Mouse (Mus musculus) heart, postnatal 0 days (tissue): ENCODE measurements around the gene Wnk2. TPM values are rescaled to one million over a fixed set of nuclear protein-coding genes. Genes with fewer than 3 reads are reported as not detected.

Source experiments
- ATAC-seq: fragments of 200-750 bp; cut with Nextera tagmentation; 2 replicates; pipeline ENCODE4 v1.8.0; 2017; ENCODE audit warnings: low read depth, moderate number of reproducible peaks, moderate library complexity; ENCODE audit not compliant: insufficient read depth
- DNase-seq: peaks from one replicate; pipeline ENCODE4 v3.0.0-alpha.2; 2016; ENCODE audit warnings: low spot score
- H3K27ac ChIP-seq: fragments of 300-500 bp; sonication (generic); 2 replicates; pipeline ENCODE4 v1.5.1; 2014; ENCODE audit warnings: low read depth, mild to moderate bottlenecking
- H3K27me3 ChIP-seq: fragments of 300-500 bp; sonication (generic); 2 replicates; pipeline ENCODE4 v1.6.1; 2014; ENCODE audit warnings: low read length, mixed read lengths; ENCODE audit not compliant: control insufficient read depth, insufficient read depth
- H3K36me3 ChIP-seq: fragments of 300-500 bp; sonication (generic); replicated peaks from 2 replicates; pipeline ENCODE4 v1.6.1; 2014; ENCODE audit warnings: low read length, mixed read lengths; ENCODE audit not compliant: control insufficient read depth, insufficient read depth
- H3K4me1 ChIP-seq: fragments of 300-500 bp; sonication (generic); 2 replicates; pipeline ENCODE4 v1.6.1; 2014; ENCODE audit warnings: antibody characterized with exemption; ENCODE audit not compliant: control insufficient read depth, insufficient read depth
- H3K4me2 ChIP-seq: fragments of 300-500 bp; sonication (generic); 2 replicates; pipeline ENCODE4 v1.6.1; 2014; ENCODE audit warnings: low read depth, mild to moderate bottlenecking, low read length, moderate library complexity
- H3K4me3 ChIP-seq: fragments of 300-500 bp; sonication (generic); 2 replicates; pipeline ENCODE4 v1.5.1; 2014; ENCODE audit warnings: low read depth, low read length
- H3K9ac ChIP-seq: fragments of 300-500 bp; sonication (generic); replicated peaks from 2 replicates; pipeline ENCODE4 v1.6.1; 2014; ENCODE audit warnings: low read depth, low read length, mixed read lengths
- H3K9me3 ChIP-seq: fragments of 300-500 bp; sonication (generic); replicated peaks from 2 replicates; pipeline ENCODE4 v1.6.1; 2016; ENCODE audit warnings: low read length; ENCODE audit not compliant: control insufficient read depth
- CTCF ChIP-seq: IDR thresholded peaks from 2 replicates; pipeline ENCODE4 v1.5.1; 2016; ENCODE audit warnings: antibody characterized with exemption, control low read depth, low read depth
- EP300 ChIP-seq: IDR thresholded peaks from 2 replicates; pipeline ENCODE4 v1.6.1; 2016; ENCODE audit warnings: antibody characterized with exemption, low read depth
- WGBS: fragments of 180-500 bp; shearing (Covaris S2); extraction: QIAGEN DNeasy Blood & Tissue Kit; methylation state at CpG from one replicate; pipeline ENCODE4 v1.1.7; 2014; 5-methylcytosine and 5-hydroxymethylcytosine counted together
- polyA plus RNA-seq: library from polyadenylated mRNA; unstranded; fragments of >200 nt; fragmentation: Nextera tagmentation; extraction: Ambion mirVana; gene quantifications from 2 replicates; pipeline ENCODE4 v1.2.1, GENCODE M21; 2015
- total RNA-seq: library from RNA; depleted of rRNA; stranded (reverse); fragments of >200 nt; gene quantifications from 2 replicates; pipeline ENCODE4 v1.2.3, GENCODE M21; 2014; ENCODE audit warnings: low replicate concordance

Gene Wnk2
- total and polyA plus RNA-seq, 2 experiments from 2014 or later: 1.5 to 5.5 TPM

GRCm38 (mm10) chr13:49021693-49022092 lies 126.1 kb downstream of the Wnk2 start:
- Histone ChIP-seq H3K27ac (no peak overlapping the region), H3K9ac (no peak overlapping the region), H3K4me3 (no peak overlapping the region), H3K36me3 (no peaks in the 10 kb centered on the region), H3K4me2 (no peak overlapping the region), H3K27me3 (no peaks in the 10 kb centered on the region), H3K4me1 (no peaks in the 10 kb centered on the region), H3K9me3 (peaks cover 8% of the 10 kb centered on the region)
- WGBS: 64% methylated on average over 3 of the region's 3 CpGs
- no peak for ATAC-seq
- DNase-seq: no peak
- TF ChIP-seq EP300 (no peak), CTCF (peak; percentile 38)

GRCm38 (mm10) chr13:49020152-49020551 lies 127.7 kb downstream of the Wnk2 start:
- Histone ChIP-seq H3K9ac (no peak overlapping the region), H3K27me3 (no peaks in the 10 kb centered on the region), H3K4me2 (no peak overlapping the region), H3K4me3 (no peak overlapping the region), H3K4me1 (0 out of 2 replicates have a peak, but pooled peaks cover 5% of the 10 kb centered on the region), H3K9me3 (peaks cover 8% of the 10 kb centered on the region), H3K36me3 (no peaks in the 10 kb centered on the region), H3K27ac (no peak overlapping the region)
- TF ChIP-seq CTCF (no peak), EP300 (no peak)
- no peak for DNase-seq
- WGBS: 50% methylated on average over 5 of the region's 5 CpGs
- peak; percentile 71; the same call in 1 of the 2 replicates for ATAC-seq

- Histone ChIP-seq H3K9ac (no peak overlapping the region), H3K4me2 (no peak overlapping the region), H3K27ac (no peak overlapping the region), H3K9me3 (peaks cover 8% of the 10 kb centered on the region), H3K27me3 (no peaks in the 10 kb centered on the region), H3K36me3 (no peaks in the 10 kb centered on the region), H3K4me3 (no peak overlapping the region), H3K4me1 (0 out of 2 replicates have a peak, but pooled peaks cover 8% of the 10 kb centered on the region)
- TF ChIP-seq EP300: no peak
- no peak for TF ChIP-seq CTCF
- no peak for ATAC-seq
- no peak for DNase-seq
- WGBS: 96% methylated on average over 1 of the region's 1 CpGs
Observed at GRCm38 (mm10) chr13:49017375-49017774, 130.4 kb downstream of the Wnk2 start.

- peaks cover 8% of the 10 kb centered on the region for H3K9me3 ChIP-seq
- ATAC-seq: peak; percentile 71
- no peaks in the 10 kb centered on the region for H3K36me3 ChIP-seq
- H3K27me3 ChIP-seq: no peaks in the 10 kb centered on the region
- 3% methylated on average over 16 of the region's 16 CpGs for WGBS
- no peak overlapping the region for H3K27ac ChIP-seq
- DNase-seq: peak; percentile 61
- H3K4me3 ChIP-seq: peak overlapping the region; percentile 5; the same call in 1 of the 2 replicates
- H3K9ac ChIP-seq: no peak overlapping the region
- H3K4me1 ChIP-seq: 0 out of 2 replicates have a peak, but pooled peaks cover 8% of the 10 kb centered on the region
- no peak for TF ChIP-seq EP300
- no peak for TF ChIP-seq CTCF
- peak overlapping the region; percentile 55 for H3K4me2 ChIP-seq
Observed at GRCm38 (mm10) chr13:49016311-49016761, 131.5 kb downstream of the Wnk2 start.

- Histone ChIP-seq H3K4me2 (peak overlapping the region; percentile 55), H3K9me3 (peaks cover 8% of the 10 kb centered on the region), H3K9ac (no peak overlapping the region), H3K27ac (no peak overlapping the region), H3K27me3 (no peaks in the 10 kb centered on the region), H3K4me1 (0 out of 2 replicates have a peak, but pooled peaks cover 8% of the 10 kb centered on the region), H3K4me3 (peak overlapping the region; percentile 7), H3K36me3 (no peaks in the 10 kb centered on the region)
- WGBS: 12% methylated on average over 30 of the region's 30 CpGs
- no peak for DNase-seq
- ATAC-seq: no peak
- no peak for TF ChIP-seq EP300
- TF ChIP-seq CTCF: no peak
Observed at GRCm38 (mm10) chr13:49015366-49016306, 132.2 kb downstream of the Wnk2 start.
